Mouse (Mus musculus) hematopoietic multipotent progenitor cell, adult 10-12 weeks (in vitro differentiated cells): Measurements from ENCODE around the gene Hps5. TPM values are rescaled to one million over a fixed set of nuclear protein-coding genes. Genes with fewer than 3 reads are reported as not detected.

Experiments
- polyA plus RNA-seq: library from polyadenylated mRNA; stranded (reverse); fragments of >175 nt; gene quantifications from 2 replicates; pipeline ENCODE4 v1.2.3, GENCODE M21; 2012; ENCODE audit warnings: low replicate concordance

Hps5 gene
- polyA plus RNA-seq = 6.4 and 8.8 TPM in 2 replicates

DNA sequence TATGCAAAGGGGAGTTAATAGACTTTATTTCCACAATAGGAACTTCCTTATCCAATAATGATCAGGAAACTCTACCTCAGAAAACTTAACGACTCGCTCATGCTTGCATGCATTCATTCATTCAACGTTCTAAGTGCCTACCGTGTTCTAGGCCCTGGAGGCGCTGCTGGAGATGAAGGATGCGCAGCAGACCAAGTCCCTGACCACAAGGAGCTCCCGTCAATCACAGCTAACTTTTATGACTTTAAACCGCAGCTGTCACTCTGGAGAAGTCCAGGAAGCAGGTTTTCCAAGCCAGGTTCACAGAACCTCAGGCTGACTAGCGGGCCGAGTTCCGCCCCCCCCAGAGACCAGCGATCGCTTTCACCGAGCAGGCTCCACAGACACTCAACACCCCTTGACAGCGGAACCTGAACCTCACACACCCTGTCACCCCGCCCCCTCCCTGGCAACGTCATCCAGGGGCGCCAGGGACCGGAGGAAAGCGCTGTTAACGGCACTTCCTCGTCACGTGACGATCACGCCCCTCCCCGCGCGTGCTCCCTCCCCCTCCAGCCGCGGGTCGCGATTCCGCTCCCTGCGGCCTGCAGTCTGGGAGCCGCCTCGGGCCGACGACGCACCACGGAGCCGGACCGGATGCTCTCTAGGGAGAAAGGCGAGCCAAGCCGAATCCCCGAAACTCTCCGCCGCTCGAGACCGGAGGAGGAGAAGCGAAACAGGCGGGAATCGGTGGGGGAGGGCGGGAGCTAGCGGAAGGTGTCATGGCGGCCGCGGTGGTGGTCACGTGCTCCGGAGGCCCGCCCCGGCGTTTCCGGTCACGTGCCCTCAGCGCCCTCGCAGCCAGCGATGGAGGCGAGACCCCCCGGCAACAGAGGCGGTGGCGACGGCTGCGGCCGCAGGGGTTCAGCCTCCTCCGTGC is at the start of gene Hps5, which contains the start of gene Gtf2h1:
Gene Hps5, minus strand, starts transcription at position 778 of the 919 bp plus-strand sequence.
Gene Gtf2h1, plus strand, starts transcription at position 817 of the 919 bp plus-strand sequence.

DNA sequence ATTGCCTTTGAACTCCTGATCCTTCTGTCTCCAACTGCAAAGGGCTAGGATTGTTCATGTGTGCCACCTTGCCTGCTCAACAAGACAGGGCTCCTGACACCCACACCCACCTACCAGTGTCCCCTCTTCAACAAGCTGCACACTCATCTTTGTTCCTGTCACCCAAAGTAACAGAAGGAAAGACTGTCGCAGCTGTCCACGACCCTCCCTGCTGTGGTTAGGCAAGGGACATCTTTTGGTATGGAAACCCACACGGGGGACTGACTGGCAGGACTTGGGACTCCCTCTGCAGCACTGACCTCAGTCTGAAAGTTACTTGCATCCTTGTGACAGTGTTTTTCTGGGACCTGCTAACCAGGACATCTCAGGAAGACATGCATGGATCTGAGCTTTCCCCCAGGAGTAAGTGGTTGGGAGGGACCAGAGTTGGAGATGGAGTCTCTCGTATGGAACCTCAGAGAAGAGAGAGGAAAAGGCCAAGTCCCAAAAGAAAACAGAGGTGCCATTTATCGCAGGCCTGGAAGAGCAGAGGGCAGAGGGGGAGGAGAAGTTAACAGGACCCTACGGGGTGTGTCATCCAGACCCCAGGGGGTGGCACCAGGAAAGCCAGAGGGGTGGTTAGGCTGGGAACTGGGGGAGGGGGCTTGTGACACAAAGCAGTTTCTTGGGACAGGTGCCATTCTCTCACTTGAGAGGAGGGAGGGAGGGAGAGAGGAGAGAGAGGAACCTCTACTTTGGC is 45.1 kb upstream of the Hps5 start, which contains the start of gene Ldha:
Gene Ldha, plus strand, starts transcription at position 689 of the 739 bp plus-strand sequence.

DNA sequence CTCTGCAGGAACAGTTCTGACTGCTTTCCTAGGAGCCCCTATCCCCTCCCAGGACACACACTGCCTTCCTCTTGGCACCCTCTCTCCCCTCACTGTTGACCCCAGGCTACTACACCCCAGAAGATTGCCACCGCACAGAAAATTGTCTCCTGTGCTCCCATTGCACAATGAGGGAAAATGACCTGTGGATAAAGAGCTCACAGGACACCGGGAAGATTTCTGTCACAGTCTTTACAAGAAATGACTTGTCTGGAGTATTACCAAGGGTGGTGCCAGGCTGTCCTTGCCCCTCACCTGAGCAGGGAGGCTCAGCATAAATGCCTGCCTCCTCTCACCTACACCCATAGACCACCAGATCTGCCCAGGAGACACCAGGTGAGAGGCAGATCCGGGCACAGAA is 44.4 kb downstream of the Hps5 start, which contains the start of gene Saa2:
Gene Saa2, plus strand, starts transcription at position 301 of the 400 bp plus-strand sequence.

DNA sequence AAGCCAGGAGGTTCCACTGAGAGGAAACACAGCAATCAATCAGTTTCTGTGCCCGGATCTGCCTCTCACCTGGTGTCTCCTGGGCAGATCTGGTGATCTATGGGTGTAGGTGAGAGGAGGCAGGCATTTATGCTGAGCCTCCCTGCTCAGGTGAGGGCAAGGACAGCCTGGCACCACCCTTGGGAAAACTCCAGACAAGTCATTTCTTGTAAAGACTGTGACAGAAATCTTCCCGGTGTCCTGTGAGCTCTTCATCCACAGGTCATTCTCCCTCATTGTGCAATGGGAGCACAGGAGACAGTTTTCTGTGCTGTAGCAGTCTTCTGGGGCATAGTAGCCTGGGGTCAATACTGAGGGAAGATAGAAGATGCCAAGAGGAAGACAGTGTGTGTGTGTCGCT is 53.0 kb downstream of the Hps5 start, which contains the start of gene Saa1:
Gene Saa1, minus strand, starts transcription at position 101 of the 400 bp plus-strand sequence.

DNA sequence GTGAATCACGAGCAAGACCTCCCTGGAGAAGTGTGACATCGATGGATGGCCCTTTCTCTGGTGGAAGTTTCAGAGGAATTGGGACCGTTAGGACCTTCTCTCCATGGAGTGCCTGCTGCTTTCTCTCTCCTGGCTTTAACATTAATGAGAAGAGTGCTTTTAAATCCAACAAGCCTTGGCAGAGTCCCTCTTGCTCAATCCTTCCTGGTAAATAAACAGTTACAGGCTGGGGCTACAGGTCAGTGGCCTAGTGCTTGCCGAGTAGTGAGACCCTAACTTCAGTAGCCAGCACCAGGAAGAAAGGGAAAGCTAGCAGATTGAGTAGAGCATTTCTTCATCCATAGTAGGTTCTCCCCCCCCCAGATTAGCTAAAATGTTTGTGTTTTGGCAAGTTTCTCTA is 63.4 kb downstream of the Hps5 start, which contains the start of gene Saa4:
Gene Saa4, minus strand, starts transcription at position 146 of the 400 bp plus-strand sequence.

DNA sequence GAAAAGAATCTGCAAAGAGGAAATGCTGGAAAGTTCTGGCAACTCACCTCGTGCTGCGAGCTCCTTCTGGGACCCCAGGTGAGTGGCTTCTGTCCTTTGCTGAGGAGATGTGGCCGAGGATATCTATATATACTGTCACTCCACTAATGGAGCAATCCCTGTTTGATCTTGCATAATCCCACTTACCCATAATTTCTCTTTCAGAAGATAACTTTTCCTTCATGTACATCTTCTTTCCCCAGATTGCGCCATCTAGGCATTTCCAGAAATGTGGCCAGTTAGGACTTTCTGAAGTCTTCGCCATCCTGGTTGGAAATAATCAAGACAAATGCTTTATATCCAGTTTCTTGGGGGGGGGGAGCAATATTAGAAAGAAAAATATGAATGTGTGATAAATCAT is 80.3 kb downstream of the Hps5 start, which contains the start of gene Saa3:
Gene Saa3, minus strand, starts transcription at position 101 of the 400 bp plus-strand sequence.

Other genes starting within 250 kb of the Hps5 start
- 1.5 and 3.6 TPM in 2 replicates for gene Sergef, start 156.3 kb downstream of the Hps5 start, polyA plus RNA-seq
- 0.03 TPM in 1 of 2 replicates, not detected in the other for gene Tph1, start 123.5 kb downstream of the Hps5 start, polyA plus RNA-seq
- gene Saal1, start 85.4 kb downstream of the Hps5 start, polyA plus RNA-seq = 1.6 TPM in 2 replicates
- gene Saa3, start 80.4 kb downstream of the Hps5 start, polyA plus RNA-seq = 0.25 and 8.7 TPM in 2 replicates
- not detected in 2 replicates for gene Saa4, start 63.5 kb downstream of the Hps5 start, polyA plus RNA-seq
- not detected in 2 replicates for gene Saa1, start 53.1 kb downstream of the Hps5 start, polyA plus RNA-seq
- not detected in 2 replicates for gene Saa2, start 44.3 kb downstream of the Hps5 start, polyA plus RNA-seq
- 19.8 and 38.6 TPM in 2 replicates for gene Gtf2h1, start within 50 bp of the Hps5 start, polyA plus RNA-seq
- gene Ldha, start 45.4 kb upstream of the Hps5 start, polyA plus RNA-seq = 133 and 232 TPM in 2 replicates
- gene Ldhc, start 65.1 kb upstream of the Hps5 start, polyA plus RNA-seq = not detected in 2 replicates
- gene Tsg101, start 123.9 kb upstream of the Hps5 start, polyA plus RNA-seq = 32.6 and 38.8 TPM in 2 replicates
- 0.37 and 0.39 TPM in 2 replicates for gene Uevld, start 162.5 kb upstream of the Hps5 start, polyA plus RNA-seq
- not detected in 2 replicates for gene Gm9999, start 187.5 kb upstream of the Hps5 start, polyA plus RNA-seq
- gene Spty2d1, start 212.3 kb upstream of the Hps5 start, polyA plus RNA-seq = 8.2 and 10.0 TPM in 2 replicates